Mouse (Mus musculus) embryo, embryonic 10 days (tissue): ENCODE data around the gene Trim43a.
"Not testable (repeated sequence)": the region's sequence is repeated elsewhere in the genome, so short reads cannot be mapped to it uniquely, and the experiment has no call there.

Experiments
- DNase-seq: peaks from one replicate; pipeline ENCODE4 v3.0.0-alpha.2; 2015; ENCODE audit warnings: low spot score

Gene Trim43a

DNA sequence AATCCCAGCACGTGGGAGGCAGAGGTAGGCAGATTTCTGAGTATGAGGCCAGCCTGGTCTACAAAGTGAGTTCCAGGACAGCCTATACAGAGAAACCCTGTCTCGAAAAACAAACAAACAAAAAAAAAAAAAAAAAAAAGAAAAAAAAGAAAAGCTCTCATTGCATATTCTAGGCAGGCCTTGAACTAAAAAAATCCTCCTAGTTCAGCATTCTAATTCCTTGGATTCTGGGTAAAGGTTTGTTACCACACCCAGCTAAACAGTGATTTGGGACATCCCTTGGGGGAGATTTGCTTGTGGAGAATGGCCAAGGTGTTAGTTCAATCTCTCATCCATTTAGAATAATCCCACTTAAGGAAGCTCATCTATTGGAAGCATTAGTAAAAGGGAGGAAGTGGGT lies at the start of gene Trim43a:
TSS of gene Trim43a (plus strand) at position 301 of the 400 bp plus-strand sequence.
- DNase-seq = not testable (repeated sequence)

DNA sequence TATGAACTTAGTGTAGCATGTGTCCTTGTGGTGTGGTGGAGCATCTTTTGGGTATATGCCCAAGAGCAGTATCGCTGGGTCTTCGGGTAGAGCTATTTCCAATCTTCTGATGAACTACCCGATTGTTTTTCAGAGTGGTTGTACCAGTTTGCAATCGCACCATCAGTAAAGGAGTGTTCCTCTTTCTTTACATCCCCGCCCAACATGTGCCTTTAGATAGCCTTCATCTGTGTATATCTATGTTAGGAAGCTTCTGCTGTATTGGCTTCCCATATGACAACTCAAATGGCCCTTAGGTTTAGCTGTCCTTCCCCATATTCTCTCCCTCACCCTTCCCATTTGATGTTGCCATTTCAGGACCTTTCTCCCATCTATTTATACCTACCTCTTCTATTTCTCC lies 46.6 kb upstream of the Trim43a start:
- no peak for DNase-seq

DNA sequence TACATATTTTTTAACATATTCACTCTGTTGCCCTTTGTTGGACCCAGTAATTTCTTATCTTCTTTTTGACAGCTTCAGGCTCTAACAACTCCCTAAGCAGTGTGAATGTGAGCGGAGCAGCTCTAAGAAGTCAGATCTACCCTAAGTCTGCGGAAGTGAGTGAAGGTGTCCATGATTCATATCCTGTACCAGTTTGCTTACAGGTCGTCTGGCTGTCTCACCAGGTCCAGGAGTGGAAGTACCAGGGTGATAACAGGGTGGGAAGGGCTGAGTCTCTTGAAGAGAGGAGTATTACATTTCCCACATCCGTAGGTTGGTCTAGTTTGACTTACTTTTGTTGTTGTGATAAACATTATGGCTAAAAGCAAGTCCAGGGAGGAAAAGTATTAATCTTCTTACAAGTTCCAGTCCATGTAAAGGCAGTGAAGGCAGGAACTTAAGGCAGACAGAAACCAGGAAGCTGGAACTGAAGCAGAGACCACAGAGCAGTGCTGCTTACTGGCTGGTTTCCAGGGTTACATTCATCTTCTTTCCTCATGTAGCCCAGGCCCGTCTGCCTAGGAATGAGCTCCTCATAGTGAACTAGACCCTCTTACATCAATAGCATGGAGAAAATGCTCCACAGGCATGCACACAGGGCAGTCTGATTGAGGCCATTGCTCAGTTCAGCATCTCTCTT lies 41.0 kb upstream of the Trim43a start:
- no peak for DNase-seq

DNA sequence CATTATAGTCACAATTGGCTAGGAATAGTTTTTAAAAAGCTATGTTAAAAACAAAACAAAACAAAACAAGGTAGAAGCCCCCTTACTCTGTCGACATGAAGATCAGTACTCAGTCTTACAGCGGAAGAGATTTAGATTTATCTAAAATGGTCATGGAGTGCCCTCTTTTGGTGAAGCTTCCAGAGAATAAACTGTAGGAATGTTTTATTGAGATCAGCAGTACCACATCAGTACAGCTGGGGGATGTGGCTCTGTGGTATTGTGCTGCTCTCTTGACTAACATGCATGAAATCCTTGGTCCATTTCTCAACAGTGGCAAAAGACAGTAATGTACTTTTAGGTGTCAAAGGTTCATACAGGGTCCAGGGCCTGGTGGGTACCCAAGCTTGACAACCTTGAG lies 37.9 kb upstream of the Trim43a start:
- no peak for DNase-seq

DNA sequence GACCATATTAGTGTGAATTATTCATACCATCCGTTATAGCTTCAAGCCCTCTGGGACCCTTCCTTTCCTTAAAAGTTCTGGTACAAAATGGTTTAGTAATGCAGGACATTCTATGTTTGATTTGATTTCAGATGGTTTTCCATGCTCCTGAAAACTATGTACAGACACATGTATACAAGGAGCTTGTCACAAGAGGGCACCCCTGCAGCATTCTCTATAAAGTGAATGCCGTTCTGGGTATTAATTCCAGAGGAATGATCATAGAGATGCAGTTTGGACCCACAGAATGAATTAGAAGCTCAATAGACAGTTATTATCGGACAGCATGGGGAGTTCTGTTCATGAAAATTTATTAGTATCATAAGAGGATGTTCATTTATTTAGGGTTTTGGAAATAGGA lies 35.2 kb upstream of the Trim43a start:
- no peak for DNase-seq

DNA sequence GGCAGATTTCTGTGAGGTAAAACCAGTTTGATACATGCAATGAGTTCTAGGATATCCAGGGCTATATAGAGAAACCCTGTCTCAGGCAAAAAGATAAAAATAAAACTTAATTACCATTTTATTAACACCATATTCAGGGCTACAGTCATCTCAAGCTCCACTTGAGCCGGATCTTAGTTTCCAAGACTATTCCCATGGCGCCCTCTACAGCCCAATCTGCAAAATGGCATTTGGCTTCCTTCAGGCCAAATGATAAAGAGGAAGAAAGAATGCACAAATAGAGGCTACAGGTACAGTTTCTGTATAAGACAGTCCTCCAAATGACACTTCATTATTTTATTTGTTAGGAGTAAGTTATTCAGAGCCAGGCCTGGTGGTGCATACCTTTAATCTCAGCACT lies 34.5 kb upstream of the Trim43a start:
- DNase-seq = peak; percentile 80

DNA sequence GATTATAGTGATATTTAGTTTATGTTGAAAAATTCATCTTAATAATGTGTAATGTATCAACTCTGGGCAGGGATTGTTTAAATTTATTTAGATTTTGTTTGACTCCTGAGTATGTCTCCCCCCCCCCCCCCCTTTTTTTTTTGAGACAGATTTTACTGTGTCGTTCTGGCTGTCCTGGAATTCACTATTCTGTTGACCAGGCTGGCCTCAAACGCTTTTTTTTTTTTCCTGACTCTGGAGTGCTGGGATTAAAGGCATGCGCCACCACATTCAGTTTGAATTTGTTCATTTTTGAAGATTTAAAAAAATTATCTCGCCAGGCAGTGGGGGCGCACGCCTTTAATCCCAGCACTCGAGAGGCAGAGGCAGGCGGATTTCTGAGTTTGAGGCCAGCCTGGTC lies 34.0 kb upstream of the Trim43a start:
- DNase-seq = no peak

DNA sequence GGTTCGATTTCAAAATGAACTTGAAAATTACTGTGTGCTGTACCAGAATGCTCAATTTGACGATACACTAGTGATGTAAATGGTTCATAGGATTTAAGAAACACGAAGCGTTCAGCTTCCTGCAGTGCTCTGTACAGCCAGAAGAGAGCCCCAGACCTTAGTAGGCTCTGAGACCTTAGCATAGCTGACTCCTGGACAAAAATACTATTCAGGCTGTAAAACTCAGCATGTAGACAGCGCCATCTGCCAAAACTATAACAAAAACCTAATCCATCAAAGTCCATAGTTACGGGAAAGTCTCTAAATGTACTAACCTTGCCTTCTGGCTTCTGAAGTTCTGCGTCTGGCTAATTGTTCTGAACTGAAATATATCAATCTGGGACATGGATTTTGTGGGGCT lies 33.4 kb upstream of the Trim43a start:
- peak; percentile 65 for DNase-seq

DNA sequence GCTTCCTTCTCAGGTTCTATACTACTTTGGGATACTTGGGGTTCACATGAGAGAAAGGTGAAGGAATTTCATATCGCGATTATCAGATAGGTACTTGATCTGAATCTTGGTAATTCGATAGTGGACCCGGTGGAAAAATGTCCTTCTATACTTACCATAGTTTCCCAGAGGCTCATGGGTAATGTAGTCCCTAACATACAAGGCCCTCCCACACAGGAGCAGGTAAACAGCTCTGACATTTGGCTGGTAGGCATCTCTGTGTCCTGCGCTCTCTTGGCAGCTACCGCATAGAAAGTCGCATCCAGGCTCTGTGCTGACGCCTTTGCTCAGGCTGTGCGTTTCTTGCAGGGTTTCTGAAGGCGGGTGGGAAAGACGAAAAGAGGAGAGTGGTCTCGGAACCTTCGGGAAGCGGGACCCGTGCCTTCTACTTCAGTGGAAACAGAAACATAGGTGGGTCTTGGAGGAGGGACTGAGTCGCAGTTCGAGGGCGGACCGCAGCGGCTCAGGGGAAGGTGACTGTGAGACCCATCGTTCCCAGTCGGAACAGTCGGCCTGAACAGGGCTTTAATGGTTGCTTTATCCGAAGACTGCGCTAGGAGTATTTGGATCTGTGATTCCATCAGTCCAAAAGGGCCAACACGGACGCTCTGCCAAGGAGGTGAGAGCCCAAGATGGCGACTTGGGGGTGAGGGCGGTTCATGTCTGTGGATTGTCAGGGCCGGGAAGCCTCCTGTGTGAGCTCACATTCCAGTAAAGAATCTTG lies 32.7 kb upstream of the Trim43a start, which contains the start of gene Zfp949:
TSS of gene Zfp949 (plus strand) at position 170 of the 763 bp plus-strand sequence.
- peak; percentile 91 for DNase-seq

DNA sequence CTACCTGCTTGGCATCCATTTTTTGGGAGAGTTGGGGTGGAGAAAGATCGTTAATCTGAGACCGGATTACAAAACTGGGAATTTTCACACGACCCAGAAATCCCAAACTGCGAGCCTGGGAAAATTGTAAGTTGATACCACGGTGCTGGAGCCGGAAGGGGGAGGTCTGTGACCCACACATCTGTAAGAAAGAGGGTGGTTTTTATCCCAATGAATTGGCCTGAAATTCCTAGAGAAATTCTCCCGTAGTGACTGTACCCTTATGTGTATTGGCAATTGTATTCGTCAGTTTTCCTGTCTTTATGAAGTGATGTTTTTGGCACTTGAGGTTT lies 32.1 kb upstream of the Trim43a start:
- no peak for DNase-seq

DNA sequence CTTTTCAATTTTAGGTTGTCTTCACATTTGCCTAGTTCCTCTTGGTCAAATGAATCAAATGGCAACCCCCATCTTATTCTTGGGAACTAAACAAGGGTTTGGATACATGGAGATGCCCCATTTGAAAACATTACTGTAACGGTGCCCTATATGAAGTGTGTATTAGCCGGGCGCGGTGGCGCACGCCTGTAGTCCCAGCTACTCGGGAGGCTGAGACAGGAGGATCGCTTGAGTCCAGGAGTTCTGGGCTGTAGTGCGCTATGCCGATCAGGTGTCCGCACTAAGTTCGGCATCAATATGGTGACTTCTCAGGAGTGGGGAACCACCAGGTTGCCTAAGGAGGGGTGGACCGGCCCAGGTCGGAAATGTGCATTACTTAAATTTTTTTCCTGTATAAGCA lies 27.6 kb upstream of the Trim43a start:
- no peak for DNase-seq

DNA sequence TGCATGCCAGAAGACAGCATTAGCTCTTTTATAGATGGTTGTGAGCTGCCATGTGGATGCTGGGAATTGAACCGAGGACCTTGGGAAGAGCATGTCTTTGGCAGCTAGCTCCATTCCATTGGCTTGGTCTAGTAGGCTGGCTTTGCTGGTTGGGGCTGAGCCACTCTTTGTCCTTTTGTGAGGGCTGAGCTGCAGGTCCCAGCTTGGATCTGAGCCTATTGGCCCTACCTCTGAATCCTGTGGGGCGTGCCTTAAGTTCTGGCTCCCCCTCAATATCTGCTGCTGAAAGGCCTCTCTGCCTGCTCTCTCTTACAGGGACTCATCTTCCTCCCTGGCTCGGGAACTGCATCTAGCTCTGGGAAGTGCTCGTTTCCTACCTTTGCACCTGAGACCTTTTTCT lies 22.5 kb upstream of the Trim43a start:
- DNase-seq = no peak

DNA sequence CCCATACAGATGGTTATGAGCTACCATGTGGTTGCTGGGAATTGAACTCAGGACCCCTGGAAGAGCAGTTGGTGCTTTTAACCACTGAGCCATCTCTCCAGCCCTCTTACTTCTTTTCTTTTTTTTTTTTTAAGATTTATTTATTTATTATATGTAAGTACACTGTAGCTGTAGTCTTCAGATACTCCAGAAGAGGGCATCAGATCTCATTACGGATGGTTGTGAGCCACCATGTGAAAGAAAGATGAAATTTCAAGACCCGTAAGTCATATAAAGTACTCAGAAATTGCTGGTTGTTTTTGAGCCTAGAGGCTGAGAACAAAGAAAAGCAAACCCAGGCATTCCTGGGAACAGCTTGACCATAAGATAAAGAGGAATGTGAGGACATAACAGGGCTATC lies 19.2 kb upstream of the Trim43a start:
- not testable (repeated sequence) for DNase-seq

DNA sequence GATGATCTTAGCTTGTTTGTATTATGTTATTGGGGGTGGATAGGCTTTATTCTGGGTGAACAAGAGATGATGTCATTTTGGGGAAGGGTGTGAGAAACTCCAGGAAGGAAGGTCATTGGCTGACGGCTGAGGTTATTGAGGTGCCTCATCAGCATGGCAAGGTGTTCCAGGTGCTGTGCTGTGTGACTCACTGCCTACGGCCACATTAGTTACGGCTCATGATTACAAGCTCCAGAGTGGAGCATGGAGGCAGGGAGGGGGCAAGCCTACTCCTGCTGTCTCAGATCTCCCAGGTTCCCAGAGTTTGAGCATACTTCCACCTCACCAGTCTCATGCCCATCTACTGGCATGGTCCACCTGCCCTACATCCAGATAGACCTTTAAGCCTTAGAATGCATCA lies 10.2 kb upstream of the Trim43a start:
- DNase-seq = not testable (repeated sequence)

DNA sequence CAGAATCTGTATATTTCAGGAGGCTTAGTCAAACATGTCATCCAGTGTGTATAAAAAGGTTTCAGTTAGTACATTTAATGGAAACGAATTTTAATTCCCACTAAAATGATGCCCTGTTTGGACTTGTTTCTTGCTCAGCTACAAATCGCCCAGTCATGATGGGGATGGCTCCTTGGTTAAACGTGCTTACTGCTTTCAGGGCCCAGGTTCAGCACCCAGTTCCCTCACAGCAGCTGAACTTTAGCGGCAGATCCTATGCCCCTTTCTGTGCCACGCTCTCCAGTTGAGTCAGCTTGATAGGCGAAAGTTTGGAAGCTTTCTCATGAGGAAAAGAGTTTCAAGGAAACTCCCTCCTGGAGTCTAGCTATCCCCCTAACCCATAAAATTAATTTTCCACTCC lies 13.0 kb downstream of the Trim43a start:
- DNase-seq = not testable (repeated sequence)

DNA sequence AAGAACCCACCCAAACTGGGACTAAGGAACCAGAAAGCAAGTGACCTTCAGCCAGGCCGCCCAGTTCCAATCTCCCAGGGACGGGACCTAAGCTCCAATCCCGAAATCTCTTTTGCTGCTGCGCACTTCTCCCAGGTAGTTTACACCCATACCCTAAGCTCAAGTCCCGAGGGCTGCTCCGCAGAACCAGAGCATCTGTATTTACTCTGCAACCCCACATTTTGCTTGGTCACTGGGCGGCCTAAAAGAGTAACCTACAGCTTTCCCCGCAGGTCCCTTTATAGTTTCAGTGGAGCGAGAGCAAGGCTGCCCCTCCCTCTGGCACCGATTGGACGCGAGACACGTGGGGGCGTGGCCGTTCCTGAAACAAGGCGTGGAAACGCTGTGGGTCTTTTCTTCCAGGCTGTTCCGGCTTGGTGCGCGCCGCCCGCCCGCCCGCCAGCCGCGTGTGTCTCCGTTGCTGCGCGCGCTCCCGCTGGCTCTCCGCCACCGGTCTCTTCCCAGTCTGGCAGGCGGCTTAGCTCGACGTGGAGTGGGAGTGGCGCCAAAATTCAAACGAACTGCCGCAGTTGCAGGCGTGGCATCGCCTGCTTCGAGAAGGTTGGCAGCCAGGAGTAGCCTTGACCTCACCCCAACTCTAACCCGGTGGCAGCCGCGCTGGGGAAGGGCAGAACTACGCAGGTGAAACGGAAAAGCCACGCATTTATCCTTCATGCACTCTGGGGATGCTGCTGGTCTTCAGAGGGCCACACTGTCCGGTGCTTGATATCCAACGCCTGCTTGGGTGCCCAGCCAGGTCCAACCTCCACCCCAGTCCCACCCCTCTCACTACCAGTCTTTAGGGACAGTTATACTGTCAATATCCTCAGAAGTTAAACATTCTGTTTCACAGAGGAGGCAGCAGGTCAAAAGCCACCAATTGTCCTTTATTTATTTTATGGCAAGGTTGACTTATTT lies 18.8 kb downstream of the Trim43a start:
- peak; percentile 96 for DNase-seq

DNA sequence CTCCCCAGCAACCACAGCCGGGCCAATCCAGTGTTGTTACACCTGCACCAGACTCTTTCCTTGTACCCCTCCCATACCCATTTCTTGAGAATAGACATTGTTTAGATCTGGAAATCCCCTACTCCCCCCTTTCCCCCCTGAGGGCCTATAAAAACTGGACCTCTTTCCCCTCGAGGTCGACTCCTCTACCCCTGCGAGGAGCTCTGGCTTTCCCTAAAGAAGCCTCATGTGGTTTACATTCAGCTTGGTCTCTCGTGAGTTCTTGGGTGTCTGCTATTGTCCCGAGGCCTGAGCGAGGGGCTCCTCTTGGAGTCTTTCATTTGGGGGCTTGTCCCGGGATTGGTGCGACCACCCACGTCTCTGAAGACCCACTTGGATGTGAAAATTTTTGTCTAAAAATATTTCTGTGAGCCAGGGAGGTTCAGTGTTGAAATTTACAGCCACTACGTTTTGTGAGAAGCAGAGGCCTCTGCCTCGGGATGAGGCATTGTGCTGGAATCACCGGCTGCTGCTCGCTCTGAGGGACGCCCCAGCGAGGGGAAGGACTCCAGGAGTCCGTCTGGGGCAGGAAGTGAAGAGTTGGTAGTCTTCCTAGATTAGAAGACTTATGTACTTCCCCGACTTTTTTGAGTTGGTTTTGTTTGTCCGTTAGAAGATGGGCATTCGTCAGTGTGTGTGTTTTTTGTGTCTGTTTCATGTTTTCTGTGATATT lies 45.3 kb downstream of the Trim43a start:
- DNase-seq = not testable (repeated sequence)

DNA sequence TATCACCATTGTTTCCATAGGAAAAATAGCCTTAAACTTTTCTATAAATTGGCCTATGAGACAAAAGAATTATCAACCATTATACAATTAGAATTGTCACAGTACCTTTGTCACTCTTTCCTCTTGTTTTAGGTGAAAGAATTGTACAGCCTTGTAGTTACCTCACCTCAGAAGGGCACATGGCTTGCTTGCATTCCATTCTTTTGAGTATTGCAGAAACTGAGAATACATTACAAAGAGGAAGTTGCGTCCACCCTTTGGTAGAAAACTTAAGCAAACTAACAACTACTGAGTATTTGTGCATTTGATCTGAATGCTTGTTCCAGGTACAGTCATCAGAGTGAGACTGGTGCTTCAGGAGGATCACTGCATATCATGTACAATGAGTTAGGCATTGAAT lies 57.4 kb downstream of the Trim43a start:
- not testable (repeated sequence) for DNase-seq
